Mouse (Mus musculus) cerebellum, adult (tissue): Measurements from ENCODE around the gene Serping1.

ENCODE experiments used
- ATAC-seq: cut with Nextera tagmentation; 2 replicates; pipeline ENCODE4 v1.9.2; 2017; ENCODE audit warnings: mild to moderate bottlenecking, moderate library complexity, mixed read lengths; ENCODE audit not compliant: insufficient number of reproducible peaks, low FRiP score, low TSS enrichment

Serping1 gene

DNA sequence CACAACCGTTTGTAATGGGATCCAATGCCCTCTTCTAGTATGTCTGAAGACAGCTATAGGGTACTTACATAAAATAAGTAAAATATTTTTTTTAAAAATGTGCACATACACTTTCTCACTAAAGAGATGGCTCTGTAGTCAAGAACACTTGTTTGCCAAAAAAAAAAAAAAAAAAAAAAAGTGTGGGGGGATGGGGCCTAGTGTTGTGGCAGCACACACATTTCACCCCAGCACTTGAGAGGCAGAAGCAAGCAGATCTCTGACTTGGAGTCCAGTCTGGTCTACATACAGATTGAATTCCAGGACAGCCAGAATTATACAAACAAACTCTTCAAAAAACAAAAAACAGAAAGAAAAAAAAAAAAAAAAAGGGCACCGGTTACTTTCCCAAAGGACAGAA, 54.5 kb downstream of the Serping1 start:
- ATAC-seq = no peak

GRCm38 (mm10) chr2:84717357-84717756, 57.9 kb downstream of the Serping1 start:
- ATAC-seq = no peak

DNA sequence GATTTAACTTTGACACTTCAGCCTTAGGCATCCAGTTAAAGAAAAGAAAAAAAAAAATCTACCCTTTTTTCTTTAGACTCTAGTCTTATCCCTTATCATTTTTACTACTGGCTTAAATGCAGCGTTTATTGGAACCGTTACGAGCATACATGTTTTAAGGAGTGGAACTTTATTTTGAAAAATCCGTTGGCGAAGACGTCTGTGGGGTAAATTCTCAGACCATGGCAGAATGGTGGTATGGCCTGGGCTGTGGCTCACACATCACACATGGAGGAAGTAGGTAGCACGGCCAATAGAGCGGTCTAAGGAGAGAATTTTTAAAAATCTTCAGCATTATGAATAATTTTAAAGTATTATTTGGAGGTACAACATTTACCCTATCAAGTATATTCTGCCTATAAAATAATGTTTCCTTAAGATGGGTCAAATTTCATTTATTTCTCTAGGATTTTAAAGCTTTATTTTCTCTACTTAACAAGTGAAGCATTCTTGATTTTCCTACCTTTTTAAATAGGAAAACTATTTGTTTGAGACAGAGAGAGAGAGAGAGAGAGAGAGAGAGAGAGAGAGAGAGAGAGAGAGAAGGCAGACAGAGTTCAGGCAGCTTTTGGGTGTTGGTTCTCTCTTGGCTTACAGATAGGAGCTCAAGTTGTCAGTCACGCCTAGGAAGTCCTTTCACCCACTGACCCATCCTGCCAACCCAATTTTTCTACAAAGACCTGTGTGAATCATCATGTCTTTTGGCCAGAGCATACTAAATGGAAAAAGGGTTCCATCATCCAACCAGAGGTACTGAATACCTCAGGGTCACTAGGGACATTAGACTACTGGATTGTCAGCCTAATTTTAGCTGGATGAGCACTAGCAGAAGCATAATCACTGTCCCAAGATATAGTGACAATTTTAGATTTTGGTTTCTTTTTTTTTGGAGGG, 58.6 kb downstream of the Serping1 start:
- ATAC-seq = no peak

DNA sequence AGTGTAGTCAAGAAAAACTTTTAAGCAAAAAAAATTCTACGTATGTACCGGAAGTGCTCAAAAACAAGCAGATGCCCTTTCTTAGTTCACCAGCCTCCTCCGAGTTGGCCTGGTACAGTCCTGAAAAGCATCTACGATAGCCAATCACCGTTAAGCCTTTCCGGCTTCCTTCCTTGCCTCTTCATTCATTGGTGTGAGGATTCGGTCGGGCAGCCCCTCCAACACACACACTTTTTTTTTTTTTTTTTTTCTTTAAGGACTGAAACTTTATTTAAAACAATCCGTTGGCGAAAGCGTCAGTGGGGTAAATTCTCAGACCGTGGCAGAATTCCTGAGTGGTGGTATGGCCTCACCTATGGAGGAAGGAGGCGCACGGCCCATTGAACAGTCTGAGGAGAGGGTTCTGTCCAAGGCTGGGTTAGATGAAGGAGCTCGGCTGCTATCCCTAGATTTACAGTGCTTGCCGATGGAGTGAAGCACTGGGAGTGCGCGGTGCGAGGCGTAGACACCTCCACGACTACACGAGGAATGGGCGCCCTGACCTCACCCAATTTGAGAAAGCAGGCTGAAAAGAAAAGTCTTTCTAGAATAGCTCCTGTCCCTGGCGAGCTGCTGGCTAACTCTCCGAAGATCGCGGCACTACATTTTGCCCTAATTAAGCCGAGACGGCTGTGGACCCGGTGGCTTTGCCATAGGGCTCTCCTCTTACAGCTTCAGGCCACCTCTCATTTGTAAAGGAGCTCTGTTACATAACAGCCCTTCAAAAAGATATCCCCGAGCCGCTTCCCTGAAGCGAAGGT, 59.5 kb downstream of the Serping1 start:
- ATAC-seq = peak; percentile 92
